Mouse (Mus musculus) left cerebral cortex, adult 2 months (tissue): ENCODE measurements around the gene Hyls1. TPM values are rescaled to one million over a fixed set of nuclear protein-coding genes. Genes with fewer than 3 reads are reported as not detected.

ENCODE experiments used
- DNase-seq, 2 experiments: peaks; one replicate each; pipeline ENCODE4 v3.0.0; 2021 to 2022; ENCODE audit warnings: low spot score in 2 of 2, mixed read lengths in 1 of 2; ENCODE audit errors: extremely low spot score in 1 of 2
- H3K27ac ChIP-seq: fragments of 200-600 bp; 2 replicates; pipeline ENCODE4 v1.8.1; 2022
- H3K4me3 ChIP-seq: fragments of 200-600 bp; 2 replicates; pipeline ENCODE4 v1.8.1; 2022
- CTCF ChIP-seq: fragments of 200-600 bp; IDR thresholded peaks from 2 replicates; pipeline ENCODE4 v1.8.1; 2022; ENCODE audit warnings: antibody characterized with exemption, mild to moderate bottlenecking, moderate library complexity
- intact Hi-C: fragments of 180-260 bp; cut with DNase I; formaldehyde crosslinking; loops from one replicate; pipeline ENCODE4 v1.15.1; 2025
- total RNA-seq, 2 experiments: library from RNA; stranded (reverse); gene quantifications; 2 replicates each; pipeline ENCODE4 v1.2.3; 2021

Gene Hyls1
- total RNA-seq, 2 experiments from 2014 or later: 9.0 to 9.6 TPM

DNA sequence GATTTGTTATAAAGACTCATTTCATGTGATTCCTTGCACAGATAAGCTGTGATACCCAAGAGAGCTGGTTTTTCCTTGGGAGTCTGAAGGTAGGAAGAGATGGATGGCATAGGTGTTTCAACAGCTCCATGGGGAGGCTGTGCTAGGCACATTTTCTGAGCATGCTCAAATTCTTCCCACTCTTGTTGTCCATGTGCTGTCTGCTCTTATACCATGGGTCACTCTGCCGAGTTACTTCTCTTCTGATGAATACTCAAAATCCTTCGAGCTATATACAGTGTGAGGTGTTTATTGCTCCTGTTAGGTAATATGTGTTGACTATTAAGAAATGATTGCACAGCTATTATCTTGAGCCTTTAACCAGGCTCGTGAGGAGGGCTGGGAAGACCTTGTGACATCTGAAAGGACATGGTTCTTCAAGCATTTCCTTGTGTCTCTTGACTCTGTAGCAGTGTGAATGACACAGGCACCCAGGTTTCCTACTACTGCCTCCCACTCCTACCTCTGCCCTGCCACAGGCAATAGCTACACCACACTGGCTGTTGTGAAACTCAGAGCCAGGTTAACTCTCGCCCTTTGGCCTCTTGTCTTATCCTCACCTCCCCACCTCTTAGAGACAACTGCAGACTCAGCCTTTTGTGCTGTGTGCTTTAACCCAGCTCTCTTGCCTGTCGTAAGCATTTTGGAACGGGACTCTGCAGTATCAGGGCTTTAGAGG, 49.4 kb downstream of the Hyls1 start:
- TF ChIP-seq CTCF: no peak
- DNase-seq: no peak
- intact Hi-C loops: no loop called here
- Histone ChIP-seq H3K4me3 (no peak overlapping the region), H3K27ac (no peak overlapping the region)

DNA sequence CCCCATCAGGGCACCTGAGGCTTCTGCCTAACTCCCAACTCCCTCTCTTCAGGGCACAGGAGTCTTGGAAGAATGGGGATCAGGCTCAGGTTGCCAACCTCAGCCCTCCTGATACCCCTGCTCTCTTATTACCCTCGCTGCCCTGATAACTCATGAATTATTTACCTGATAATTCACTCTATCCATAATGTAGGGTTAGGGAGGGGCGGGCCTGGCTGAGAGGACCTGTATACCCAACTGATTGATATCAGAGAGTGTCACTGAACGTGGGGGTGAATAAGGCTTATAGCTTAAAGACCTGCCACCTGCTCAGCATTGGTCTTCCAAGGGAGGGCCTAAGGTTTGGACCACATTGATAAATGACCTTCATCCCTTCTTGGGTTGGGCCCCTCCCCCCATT, 52.0 kb downstream of the Hyls1 start, which contains the start of gene Gm1113:
Gm1113 (minus strand) TSS at position 101 of the 400 bp plus-strand sequence.
- no peak for DNase-seq

DNA sequence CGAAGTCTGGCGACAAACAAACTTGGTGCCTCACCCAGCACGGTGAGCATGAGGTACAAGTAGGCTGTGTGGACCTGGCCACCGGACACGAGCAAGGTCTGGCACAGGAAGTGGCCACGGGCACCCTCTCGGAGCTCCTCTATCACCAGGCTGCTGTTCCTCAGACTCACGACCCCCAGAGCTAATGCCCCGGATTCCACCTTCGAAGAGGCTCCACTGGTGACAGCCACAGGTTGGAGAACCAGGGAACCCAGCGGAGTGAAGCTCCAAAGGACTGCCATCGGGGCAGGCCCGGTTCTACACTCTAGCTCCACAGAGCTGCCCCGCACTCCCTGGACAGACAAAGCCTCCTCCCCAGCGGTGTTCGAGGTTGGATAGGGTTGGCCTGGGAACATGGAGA, 53.5 kb downstream of the Hyls1 start:
- no peak overlapping the region for H3K4me3 ChIP-seq
- no peak for DNase-seq
- no peak overlapping the region for H3K27ac ChIP-seq
- no peak for TF ChIP-seq CTCF
- intact Hi-C loops: no loop called here

More for the DNA sequence above, 52.0 kb downstream of the Hyls1 start, which contains the start of gene Gm1113:
- intact Hi-C loops: no loop called here
- Histone ChIP-seq H3K4me3 (no peak within 1 kb of the TSS), H3K27ac (no peak within 1 kb of the TSS)
- no peak for TF ChIP-seq CTCF

DNA sequence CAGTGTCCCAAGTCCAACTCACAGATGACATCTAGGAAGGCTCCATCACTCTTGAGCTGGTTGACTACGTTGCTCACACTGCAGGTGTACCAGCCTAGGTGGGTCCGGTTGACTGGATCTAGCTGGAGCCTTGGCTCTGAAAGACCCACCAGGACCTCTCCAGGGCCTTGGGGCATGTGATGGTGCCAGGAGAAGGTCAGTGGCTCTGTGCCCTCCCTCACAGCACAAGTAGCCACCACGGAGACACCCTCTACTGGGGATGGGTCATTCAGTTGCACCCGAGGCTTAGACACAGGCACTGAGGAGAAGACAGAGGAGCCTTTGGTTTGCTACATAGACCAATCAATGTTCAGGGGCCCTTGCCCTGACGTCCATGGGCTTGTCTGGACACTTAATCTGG, 54.0 kb downstream of the Hyls1 start:
- TF ChIP-seq CTCF: no peak
- H3K4me3 ChIP-seq: no peak overlapping the region
- no peak for DNase-seq
- H3K27ac ChIP-seq: no peak overlapping the region
- intact Hi-C loops: no loop called here

DNA sequence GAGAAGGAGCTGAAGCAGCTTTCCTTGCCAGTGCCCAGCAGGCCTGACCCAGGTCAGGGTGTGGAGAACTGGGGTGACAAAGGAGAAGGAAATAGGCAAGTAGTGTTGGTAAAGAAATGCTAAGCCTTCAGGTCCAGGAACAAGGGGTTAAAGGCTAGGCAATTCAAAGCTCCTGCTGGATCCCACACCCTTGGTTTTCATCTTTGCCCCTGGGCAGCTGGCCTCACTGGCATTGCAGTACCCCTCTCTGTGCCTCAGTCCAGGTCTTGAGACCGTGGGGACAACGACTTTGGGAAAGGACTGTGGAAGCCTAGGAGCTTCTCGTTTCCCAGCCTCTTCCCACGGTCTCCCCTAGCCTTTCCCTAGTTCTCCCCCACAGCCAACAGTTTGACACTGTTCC, 56.3 kb downstream of the Hyls1 start:
- Histone ChIP-seq H3K4me3 (no peak overlapping the region), H3K27ac (no peak overlapping the region)
- no peak for TF ChIP-seq CTCF
- no peak for DNase-seq
- intact Hi-C loops: no loop called here

Other genes starting within 250 kb of the Hyls1 start
- 1 to 10 TPM; 7.9 to 8.3 TPM for gene Cdon, start 149.3 kb downstream of the Hyls1 start, total RNA-seq
- not detected for gene Gm1113, start 52.1 kb downstream of the Hyls1 start, total RNA-seq
- 10 to 100 TPM; 16.3 to 16.7 TPM for gene Ddx25, start 11.9 kb downstream of the Hyls1 start, total RNA-seq
- 10 to 100 TPM; 11.9 to 12.6 TPM for gene Pus3, start 11.8 kb downstream of the Hyls1 start, total RNA-seq
- under 1 TPM; 0.34 to 0.98 TPM for gene Pate2, start 114 bp downstream of the Hyls1 start, total RNA-seq
- gene Pate4, start 41.5 kb upstream of the Hyls1 start, total RNA-seq: not detected
- not detected for gene Pate3, start 77.8 kb upstream of the Hyls1 start, total RNA-seq
- gene Pate1, start 117.0 kb upstream of the Hyls1 start, total RNA-seq: not detected
- not detected for gene Gm17677, start 170.7 kb upstream of the Hyls1 start, total RNA-seq
- not detected for gene Gm17727, start 207.7 kb upstream of the Hyls1 start, total RNA-seq
- not detected for gene Gm27235, start 219.7 kb upstream of the Hyls1 start, total RNA-seq
- not detected for gene D730048I06Rik, start 219.7 kb upstream of the Hyls1 start, total RNA-seq